Mouse (Mus musculus) adrenal gland, postnatal 0 days (tissue): ENCODE data around the gene Gm14496. TPM values are rescaled to one million over a fixed set of nuclear protein-coding genes. Genes with fewer than 3 reads are reported as not detected.

Experiments
- polyA plus RNA-seq: library from polyadenylated mRNA; unstranded; fragments of >200 nt; fragmentation: Nextera tagmentation; extraction: Ambion mirVana; gene quantifications from 2 replicates; pipeline ENCODE4 v1.2.1, GENCODE M21; 2015

The Gm14496 gene
- not detected in 2 replicates for polyA plus RNA-seq

DNA sequence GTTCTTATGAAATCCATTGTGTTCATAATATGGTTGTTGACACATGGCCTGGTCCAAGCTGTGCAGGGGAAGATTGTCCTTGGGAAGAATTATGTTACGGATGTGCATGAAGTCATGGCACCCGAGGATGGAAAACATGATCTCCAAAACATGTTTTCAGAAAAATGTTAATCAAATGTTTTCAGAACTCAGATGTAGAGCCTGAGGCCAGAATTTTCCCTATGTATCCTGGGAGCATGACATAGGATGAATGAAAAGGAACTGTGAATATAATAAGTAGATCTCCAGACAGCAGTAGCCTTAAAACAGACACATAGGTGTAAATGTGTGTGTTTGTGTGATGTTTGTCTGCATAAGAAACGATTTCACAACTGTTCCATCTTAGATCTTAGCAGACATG, at the start of gene Gm14496:
Gene Gm14496 (plus strand): TSS at position 301 of the 400 bp plus-strand sequence.

Other genes with a start within 250 kb of the Gm14496 start
- gene Myt1, start 227.8 kb upstream of the Gm14496 start, polyA plus RNA-seq = 3.6 and 4.9 TPM in 2 replicates
- gene Pcmtd2, start 153.3 kb upstream of the Gm14496 start, polyA plus RNA-seq = 29.2 and 43.9 TPM in 2 replicates
- 46.9 and 51.9 TPM in 2 replicates for gene Polr3k, start 126.8 kb upstream of the Gm14496 start, polyA plus RNA-seq